Mouse (Mus musculus) erythroblast, embryonic 14.5 days (primary cell): ENCODE data around the gene Lrmda.

ENCODE experiments used
- GATA1 ChIP-seq: IDR thresholded peaks from 2 replicates; pipeline ENCODE4 v1.6.1; 2012; ENCODE audit warnings: low read length, inconsistent platforms, mixed read lengths
- TAL1 ChIP-seq: IDR thresholded peaks from 3 replicates; pipeline ENCODE4 v1.6.1; 2012; ENCODE audit warnings: low read length, inconsistent platforms, mixed read lengths

- no peak for TF ChIP-seq TAL1
- no peak for TF ChIP-seq GATA1
Measured at GRCm38 (mm10) chr14:22118096-22118495, 98.6 kb downstream of the Lrmda start.
